Mouse (Mus musculus) mouse embryonic stem cell (cell line): ENCODE measurements at regions not wholly inside any gene's neighbourhood (a gene's known extent, or its start where the extent isn't known, plus 50 kb on each side); places are given as distances from the start of the nearest gene placed in this dataset.

Experiments
- in situ Hi-C, 2 experiments: fragments of 300-500 bp; cut with MboI; formaldehyde crosslinking; loops; 1 replicate in 1 of 2; 3 replicates in 1 of 2; pipeline ENCODE4 v1.14.3; 2019 to 2020; ENCODE audit warnings: low sequenced_read_pairs in 2 of 2, low pct_unique_long_range_greater_than_20kb in 1 of 2, mixed read lengths in 1 of 2; ENCODE audit not compliant: unreplicated experiment in 1 of 2

GRCm38 (mm10) chr15:88497957-88498356, 102.1 kb upstream of the Zdhhc25 start:
- in situ Hi-C loops: no loop called here

GRCm38 (mm10) chr15:88502311-88502710, 97.8 kb upstream of the Zdhhc25 start:
- in situ Hi-C loops: no loop called here

GRCm38 (mm10) chr15:88503896-88504295, 96.2 kb upstream of the Zdhhc25 start:
- in situ Hi-C loops: no loop called here

GRCm38 (mm10) chr15:88505491-88506119, 94.5 kb upstream of the Zdhhc25 start:
- in situ Hi-C loops: no loop called here

GRCm38 (mm10) chr15:88507886-88508285, 92.2 kb upstream of the Zdhhc25 start:
- in situ Hi-C loops: no loop called here

- in situ Hi-C loops: no loop called here
These were observed 91.1 kb upstream of the Zdhhc25 start for GRCm38 (mm10) chr15:88508971-88509370.

- in situ Hi-C loops: no loop called here
These were observed 90.5 kb upstream of the Zdhhc25 start for GRCm38 (mm10) chr15:88509626-88510025.

- in situ Hi-C loops: no loop called here
These were observed 86.0 kb upstream of the Zdhhc25 start for GRCm38 (mm10) chr15:88514091-88514490.

- in situ Hi-C loops: no loop called here
These were observed 68.9 kb upstream of the Zdhhc25 start for GRCm38 (mm10) chr15:88531218-88531617.

- in situ Hi-C loops: no loop called here
These were observed 68.1 kb upstream of the Zdhhc25 start for GRCm38 (mm10) chr15:88532008-88532407.

GRCm38 (mm10) chr15:88533354-88533753, 66.7 kb upstream of the Zdhhc25 start:
- in situ Hi-C loops: no loop called here

GRCm38 (mm10) chr15:88535516-88535915, 64.6 kb upstream of the Zdhhc25 start:
- in situ Hi-C loops: no loop called here

- in situ Hi-C loops: no loop called here
These were observed 62.9 kb upstream of the Zdhhc25 start for GRCm38 (mm10) chr15:88537190-88537589.

GRCm38 (mm10) chr15:88542567-88542966, 57.5 kb upstream of the Zdhhc25 start:
- in situ Hi-C loops: no loop called here

GRCm38 (mm10) chr15:88544216-88544615, 55.9 kb upstream of the Zdhhc25 start:
- in situ Hi-C loops: no loop called here

GRCm38 (mm10) chr15:88548261-88548660, 51.8 kb upstream of the Zdhhc25 start:
- in situ Hi-C loops: no loop called here
